Mouse (Mus musculus) G1E (cell line): Measurements from ENCODE around the gene Usp22. TPM values are rescaled to one million over a fixed set of nuclear protein-coding genes. Genes with fewer than 3 reads are reported as not detected.

Experiments
- ATAC-seq: 2 replicates; pipeline ENCODE4 v1.8.0; 2016; ENCODE audit warnings: mild to moderate bottlenecking; ENCODE audit not compliant: insufficient number of reproducible peaks, poor library complexity, low FRiP score, severe bottlenecking; ENCODE audit errors: extremely low read depth
- DNase-seq: peaks from one replicate; pipeline ENCODE4 v3.0.0; 2012; ENCODE audit warnings: low spot score
- H3K27me3 ChIP-seq: 2 replicates; pipeline ENCODE4 v1.6.1; 2012; ENCODE audit warnings: mild to moderate bottlenecking, low read length, inconsistent platforms; ENCODE audit not compliant: insufficient read depth
- H3K36me3 ChIP-seq: replicated peaks from 2 replicates; pipeline ENCODE3; 2012; ENCODE audit warnings: mild to moderate bottlenecking, inconsistent platforms
- H3K4me1 ChIP-seq: 2 replicates; pipeline ENCODE4 v1.6.1; 2012; ENCODE audit warnings: low read depth, low read length, inconsistent platforms, mixed read lengths; ENCODE audit not compliant: insufficient read depth
- H3K4me3 ChIP-seq: 2 replicates; pipeline ENCODE4 v1.5.1; 2012; ENCODE audit warnings: low read depth, mild to moderate bottlenecking, inconsistent platforms, low read length, moderate library complexity, mixed read lengths
- H3K9me3 ChIP-seq: replicated peaks from 2 replicates; pipeline ENCODE4 v1.6.1; 2012; ENCODE audit warnings: inconsistent platforms
- CTCF ChIP-seq: IDR thresholded peaks from 2 replicates; pipeline ENCODE4 v1.5.1; 2012; ENCODE audit warnings: low read depth, low read length, inconsistent platforms, mixed read lengths
- GATA1 ChIP-seq: IDR thresholded peaks from 2 replicates; pipeline ENCODE4 v1.6.1; 2012; ENCODE audit warnings: borderline replicate concordance, low read length, inconsistent platforms, mixed read lengths
- GATA2 ChIP-seq: IDR thresholded peaks from 2 replicates; pipeline ENCODE4 v1.6.1; 2012; ENCODE audit warnings: low read depth, low read length, inconsistent platforms, borderline replicate concordance
- POLR2AphosphoS5 ChIP-seq: IDR thresholded peaks from 2 replicates; pipeline ENCODE4 v1.6.1; 2012; ENCODE audit warnings: low read depth, low read length, inconsistent platforms; ENCODE audit not compliant: insufficient replicate concordance
- TAL1 ChIP-seq: conservative IDR thresholded peaks from 2 replicates; pipeline ENCODE4 v1.6.1; 2012; ENCODE audit warnings: low read depth, low read length, inconsistent platforms, mixed read lengths
- polyA plus RNA-seq: library from polyadenylated mRNA; stranded (reverse); fragments of >175 nt; gene quantifications from 2 replicates; pipeline ENCODE4 v1.2.3, GENCODE M21; 2012
- total RNA-seq, 2 experiments: library from RNA; stranded (forward) in 1 of 2; stranded (reverse) in 1 of 2; fragments of 200-1000 nt in 1 of 2; fragments of >200 nt in 1 of 2; fragmentation: Nextera tagmentation in 1 of 2; gene quantifications; 2 replicates each; pipeline ENCODE4 v1.2.3; 2014 to 2017

Usp22 gene
- total and polyA plus RNA-seq, 3 experiments: 37.8 to 70.7 (median 52.1) TPM

DNA sequence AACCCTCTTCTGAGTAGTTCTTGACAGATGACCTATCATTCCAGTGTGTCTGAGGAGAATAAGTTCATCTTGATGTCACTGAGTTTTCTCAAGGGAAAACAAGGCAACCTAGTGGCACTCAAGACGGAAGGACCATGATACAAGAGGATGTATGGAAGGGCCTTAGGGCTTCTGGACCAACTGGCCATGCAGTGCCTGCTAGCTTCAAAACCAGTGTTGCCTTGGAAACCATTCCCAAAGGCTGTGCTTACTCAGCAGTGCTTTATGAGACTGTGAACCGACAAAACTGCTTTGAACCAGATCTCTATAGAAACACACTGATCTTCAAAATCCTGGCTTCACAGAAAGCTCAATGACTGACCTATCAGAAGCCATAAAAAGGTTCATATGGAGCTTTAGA is 15.9 kb upstream of the Usp22 start:
- Histone ChIP-seq H3K27me3 (peaks cover 24% of the 10 kb centered on the region), H3K4me3 (no peak overlapping the region), H3K9me3 (no peaks in the 10 kb centered on the region), H3K36me3 (no peaks in the 10 kb centered on the region), H3K4me1 (no peaks in the 10 kb centered on the region)
- no peak for TF ChIP-seq TAL1
- no peak for TF ChIP-seq POLR2AphosphoS5
- TF ChIP-seq CTCF: no peak
- TF ChIP-seq GATA1: no peak
- no peak for TF ChIP-seq GATA2
- DNase-seq (no peak), ATAC-seq (no peak)

DNA sequence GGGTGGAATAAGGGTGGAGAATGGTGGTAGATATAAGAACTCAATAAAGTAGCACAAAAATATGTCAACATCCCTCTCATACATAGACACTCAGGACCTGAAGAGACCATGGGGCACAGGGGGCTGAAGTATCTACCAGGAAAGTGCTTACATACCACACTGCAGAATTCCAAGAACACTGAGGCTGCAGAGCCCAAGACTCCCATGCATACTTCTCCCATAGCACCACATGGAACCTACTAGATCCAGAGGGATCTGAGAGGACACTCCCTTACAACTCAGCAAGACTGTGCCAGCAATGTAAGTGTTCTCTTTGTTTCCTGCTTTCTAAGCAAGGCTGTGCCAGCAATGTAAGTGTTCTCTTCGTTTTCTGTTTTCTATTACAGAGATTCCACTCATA is 9.0 kb upstream of the Usp22 start:
- no peak for ATAC-seq
- Histone ChIP-seq H3K9me3 (no peaks in the 10 kb centered on the region), H3K36me3 (no peaks in the 10 kb centered on the region), H3K27me3 (peaks cover 8% of the 10 kb centered on the region; the same call in 1 of the 2 replicates), H3K4me3 (no peak overlapping the region), H3K4me1 (no peaks in the 10 kb centered on the region)
- TF ChIP-seq GATA2: no peak
- TF ChIP-seq TAL1: no peak
- no peak for TF ChIP-seq POLR2AphosphoS5
- no peak for TF ChIP-seq CTCF
- no peak for TF ChIP-seq GATA1
- DNase-seq: no peak

DNA sequence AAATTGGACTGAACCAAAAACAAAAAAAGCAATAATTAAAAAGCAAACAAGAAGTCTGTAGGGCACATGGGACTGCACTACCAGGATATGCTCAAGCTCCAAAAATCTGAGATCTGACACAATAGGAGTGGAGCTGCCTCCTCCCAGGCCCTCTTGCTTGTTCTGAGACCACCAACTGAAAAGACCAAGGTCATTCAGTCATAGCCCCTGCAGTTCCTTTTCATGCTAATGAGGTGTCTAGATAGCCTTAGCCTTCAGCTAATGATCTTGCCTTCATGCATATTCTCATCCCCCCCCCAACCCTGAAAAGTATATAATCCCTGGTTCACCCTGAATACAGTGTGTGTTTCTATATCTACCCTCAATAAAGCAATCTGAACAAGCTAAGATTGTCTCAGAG is 6.8 kb upstream of the Usp22 start:
- peaks cover 2% of the 10 kb centered on the region; the same call in 1 of the 2 replicates for H3K4me1 ChIP-seq
- no peak for TF ChIP-seq TAL1
- TF ChIP-seq CTCF: no peak
- no peak for TF ChIP-seq POLR2AphosphoS5
- no peak for TF ChIP-seq GATA1
- TF ChIP-seq GATA2: no peak
- peaks cover 8% of the 10 kb centered on the region; the same call in 1 of the 2 replicates for H3K27me3 ChIP-seq
- no peaks in the 10 kb centered on the region for H3K36me3 ChIP-seq
- no peak for ATAC-seq
- no peak for DNase-seq
- H3K9me3 ChIP-seq: no peaks in the 10 kb centered on the region
- H3K4me3 ChIP-seq: no peak overlapping the region

DNA sequence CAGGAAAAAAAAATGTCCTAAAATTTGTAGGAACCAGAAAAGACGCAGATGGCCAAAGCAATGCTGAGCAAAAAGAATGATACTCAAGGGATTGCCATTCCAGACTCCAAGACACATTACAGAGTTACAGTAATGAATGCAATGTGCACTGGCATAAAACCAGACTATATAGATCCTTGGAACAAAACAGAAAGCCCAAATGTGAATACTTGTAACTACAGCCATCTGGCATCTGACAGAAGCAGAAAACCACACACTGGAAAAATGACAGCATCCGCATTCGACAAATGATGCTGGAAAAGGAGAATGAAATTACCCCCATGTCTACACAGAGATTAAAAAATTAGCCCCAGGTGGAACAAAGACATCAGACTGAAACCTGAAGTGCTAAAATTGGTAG is 5.5 kb upstream of the Usp22 start:
- Histone ChIP-seq H3K4me1 (peaks cover 13% of the 10 kb centered on the region), H3K36me3 (no peaks in the 10 kb centered on the region), H3K9me3 (no peaks in the 10 kb centered on the region), H3K27me3 (peaks cover 8% of the 10 kb centered on the region; the same call in 1 of the 2 replicates), H3K4me3 (no peak overlapping the region)
- DNase-seq (no peak), ATAC-seq (no peak)
- TF ChIP-seq CTCF: no peak
- no peak for TF ChIP-seq GATA1
- TF ChIP-seq GATA2: no peak
- no peak for TF ChIP-seq TAL1
- TF ChIP-seq POLR2AphosphoS5: no peak

DNA sequence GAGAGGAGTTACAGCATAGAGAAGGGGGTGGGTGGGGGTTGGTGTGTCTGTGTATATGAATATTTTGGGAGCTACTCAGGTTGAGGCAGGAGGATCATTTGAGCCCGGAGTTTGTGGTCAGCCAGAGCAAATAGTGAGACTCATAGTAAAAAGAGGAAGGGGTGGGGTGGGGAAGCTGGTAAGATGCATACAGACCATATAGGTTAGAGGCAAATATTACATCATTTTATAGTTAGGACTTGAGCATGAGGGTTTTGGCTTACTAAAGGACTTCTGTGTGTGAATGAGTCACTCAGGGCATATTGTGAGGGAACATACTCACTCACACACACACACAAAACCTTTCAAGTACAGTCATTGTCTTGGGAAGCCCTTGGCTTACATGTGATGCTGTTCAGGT is 1.5 kb upstream of the Usp22 start:
- Histone ChIP-seq H3K4me3 (no peak overlapping the region), H3K4me1 (peaks cover 24% of the 10 kb centered on the region), H3K27me3 (no peaks in the 10 kb centered on the region; the same call in 1 of the 2 replicates), H3K36me3 (peaks cover 11% of the 10 kb centered on the region), H3K9me3 (no peaks in the 10 kb centered on the region)
- no peak for ATAC-seq
- DNase-seq: no peak
- no peak for TF ChIP-seq TAL1
- no peak for TF ChIP-seq CTCF
- TF ChIP-seq POLR2AphosphoS5: no peak
- TF ChIP-seq GATA2: no peak
- no peak for TF ChIP-seq GATA1

DNA sequence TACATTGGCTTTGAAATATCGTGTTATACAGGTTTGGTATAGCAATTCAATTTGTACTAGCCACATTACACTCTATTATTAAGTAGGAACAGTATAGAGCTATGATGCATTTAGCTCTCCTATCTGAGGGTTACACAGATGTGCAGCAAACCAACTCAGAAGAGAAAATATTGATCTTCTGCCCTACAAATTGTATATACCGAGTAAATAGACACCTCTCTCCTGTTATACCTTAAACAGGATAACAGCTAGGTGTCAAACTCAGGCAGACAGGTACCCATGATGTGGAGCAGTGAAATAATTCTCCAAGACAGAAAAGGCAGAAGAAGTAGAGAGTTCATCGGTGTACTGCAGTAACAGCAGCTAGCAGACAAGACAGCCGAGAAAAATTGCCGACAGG is 923 bp upstream of the Usp22 start:
- Histone ChIP-seq H3K9me3 (no peaks in the 10 kb centered on the region), H3K36me3 (peaks cover 16% of the 10 kb centered on the region), H3K4me3 (no peak overlapping the region; the same call in 1 of the 2 replicates), H3K27me3 (no peaks in the 10 kb centered on the region; the same call in 1 of the 2 replicates), H3K4me1 (peaks cover 24% of the 10 kb centered on the region)
- TF ChIP-seq GATA2 (no peak), CTCF (no peak), TAL1 (no peak), POLR2AphosphoS5 (no peak), GATA1 (no peak)
- DNase-seq: no peak
- no peak for ATAC-seq
